ENCODE assay signal across 8 mouse cellular contexts in genomic region chr2:170129248-170129922, GRCm38 (mm10). TPM values are rescaled to one million over a fixed set of nuclear protein-coding genes. Genes with fewer than 3 reads are reported as not detected.
DNase-seq lines count a peak whose midpoint lies in the region; ATAC-seq and TF ChIP-seq lines count a peak whose summit lies in the region.

No protein-coding gene starts in this region.

- H3ac ChIP-seq in myocyte (ENCODE audit: control insufficient read depth, insufficient read length): no peak overlapping the region

- peak overlapping the region; percentile 94; the same call in 1 of the 2 replicates for H3K27ac ChIP-seq in embryonic facial prominence, embryonic 11.5 days (replicated peaks; ENCODE audit: low read depth, low read length)
- peak overlapping the region; percentile 97 for H3K27ac ChIP-seq in intestine, embryonic 16.5 days (ENCODE audit: low read length)

- ATAC-seq in embryonic facial prominence, embryonic 11.5 days (replicated peaks; ENCODE audit: insufficient number of reproducible peaks, low FRiP score, low TSS enrichment, low read depth): no peak
- no peak for ATAC-seq in intestine, embryonic 16.5 days
- no peak for ATAC-seq in erythroid progenitor cell, adult 5-6 weeks (replicated peaks; ENCODE audit: low FRiP score, poor library complexity, severe bottlenecking)

- peak overlapping the region; percentile 98 for H3K9ac ChIP-seq in embryonic facial prominence, embryonic 11.5 days (replicated peaks; ENCODE audit: low read length)
- H3K9ac ChIP-seq in intestine, embryonic 16.5 days (ENCODE audit: low read depth, low read length): peak overlapping the region; percentile 97

- peak overlapping the region; percentile 94; the same call in 1 of the 2 replicates for H3K4me3 ChIP-seq in embryonic facial prominence, embryonic 11.5 days (ENCODE audit: low read depth, low read length)
- peak overlapping the region; percentile 90 for H3K4me3 ChIP-seq in intestine, embryonic 16.5 days (ENCODE audit: low read length)
- peak overlapping the region; percentile 44 for H3K4me3 ChIP-seq in myocyte

- no peaks in the 10 kb centered on the region for H3K36me3 ChIP-seq in embryonic facial prominence, embryonic 11.5 days (replicated peaks; ENCODE audit: control insufficient read depth, insufficient read depth, low read depth, low read length)
- no peaks in the 10 kb centered on the region for H3K36me3 ChIP-seq in intestine, embryonic 16.5 days (ENCODE audit: control insufficient read depth, insufficient read depth, low read length)
- H3K36me3 ChIP-seq in myocyte (ENCODE audit: control insufficient read depth, insufficient read depth): no peaks in the 10 kb centered on the region

- peaks cover 5% of the 10 kb centered on the region for H3K4me1 ChIP-seq in embryonic facial prominence, embryonic 11.5 days (ENCODE audit: control insufficient read depth, insufficient read depth, low read length)
- peaks cover 37% of the 10 kb centered on the region for H3K4me1 ChIP-seq in intestine, embryonic 16.5 days (ENCODE audit: control insufficient read depth, insufficient read depth, low read length)

- no peak for TF ChIP-seq POLR2A in myocyte (IDR thresholded peaks at IDR 0.05; ENCODE audit: insufficient read length, low read depth)

- DNase-seq in retina, embryonic 14.5 days (ENCODE audit: low spot score): peak; percentile 21
- DNase-seq in retina, postnatal 1 day: no peak
- no peak for DNase-seq in embryonic facial prominence, embryonic 11.5 days (ENCODE audit: low spot score)
- no peak for DNase-seq in thymus, adult 18-20 months
- no peak for DNase-seq in cerebellum, postnatal 36 days

- peak overlapping the region; percentile 59 for H3K4me2 ChIP-seq in embryonic facial prominence, embryonic 11.5 days (ENCODE audit: low read depth, low read length)
- H3K4me2 ChIP-seq in intestine, embryonic 16.5 days (ENCODE audit: low read depth, low read length): peak overlapping the region; percentile 82
- peak overlapping the region; percentile 96 for H3K4me2 ChIP-seq in myocyte (ENCODE audit: low read depth)

- peaks cover 58% of the 10 kb centered on the region for H3K79me2 ChIP-seq in myocyte (ENCODE audit: control insufficient read depth, insufficient read depth)

- H3K27me3 ChIP-seq in embryonic facial prominence, embryonic 11.5 days (ENCODE audit: control insufficient read depth, insufficient read depth, low read length): no peaks in the 10 kb centered on the region
- H3K27me3 ChIP-seq in intestine, embryonic 16.5 days (replicated peaks; ENCODE audit: control insufficient read depth, insufficient read depth, low read length): no peaks in the 10 kb centered on the region
- no peaks in the 10 kb centered on the region for H3K27me3 ChIP-seq in myocyte (ENCODE audit: control insufficient read depth, insufficient read depth, insufficient read length)

- WGBS in embryonic facial prominence, embryonic 11.5 days: 15% methylated on average over 5 of the region's 5 CpGs
- WGBS in intestine, embryonic 16.5 days: 27% methylated on average over 5 of the region's 5 CpGs

- H3K9me3 ChIP-seq in embryonic facial prominence, embryonic 11.5 days (replicated peaks; ENCODE audit: control insufficient read depth, low read length): no peaks in the 10 kb centered on the region
- no peaks in the 10 kb centered on the region for H3K9me3 ChIP-seq in intestine, embryonic 16.5 days (ENCODE audit: control insufficient read depth, low read length)

TF ChIP-seq in myocyte, 11 proteins besides CTCF, POLR2A, EP300 and RAD21:
- TF ChIP-seq POLR2AphosphoS2 (IDR thresholded peaks at IDR 0.05; ENCODE audit: insufficient read length, low read depth) (no peak), CEBPB (IDR thresholded peaks at IDR 0.05; ENCODE audit: insufficient read depth, poor library complexity, severe bottlenecking) (no peak), TCF12 (IDR thresholded peaks at IDR 0.05; ENCODE audit: insufficient read depth, poor library complexity, severe bottlenecking) (no peak), E2F4 (IDR thresholded peaks at IDR 0.05; ENCODE audit: insufficient read depth) (no peak)

RNA-seq across cellular contexts. Expression of gene Zfp217, which starts 18.5 kb away (rescaled TPM):
- 3.9 and 4.5 TPM in 2 replicates for polyA plus RNA-seq in embryonic facial prominence, embryonic 11.5 days (2014; fragmentation: Nextera tagmentation; extraction: Ambion mirVana)
- polyA plus RNA-seq in intestine, embryonic 16.5 days (2015; fragmentation: Nextera tagmentation; extraction: Ambion mirVana): 2.4 and 2.9 TPM in 2 replicates
- 5.0 TPM for polyA plus RNA-seq in myocyte (2012; fragmentation: generic; extraction: Trizol)
- total RNA-seq in erythroid progenitor cell, adult 5-6 weeks (2015; ENCODE audit: low replicate concordance): 19.7 and 20.9 TPM in 2 replicates
- 25.7 and 33.9 TPM in 2 replicates for total RNA-seq in erythroid progenitor cell, adult 5-6 weeks (2017; ENCODE audit: low replicate concordance)

Comparison
In these comparisons a context has a peak if more than half of its experiments do, and no peak if none do; other contexts are left out.
1. H3K4me3 ChIP-seq: peak in every context shown above with its lines; median percentile 94 in embryonic facial prominence, embryonic 11.5 days; 90 in intestine, embryonic 16.5 days; 44 in myocyte.